Mouse (Mus musculus) C2C12 (cell line): Measurements from ENCODE around the gene Dlgap3. TPM values are rescaled to one million over a fixed set of nuclear protein-coding genes. Genes with fewer than 3 reads are reported as not detected.

Experiments
- H3K27me3 ChIP-seq: one replicate; pipeline ENCODE4 v1.6.1; 2011; ENCODE audit not compliant: control insufficient read depth, insufficient read depth, insufficient read length
- H3K36me3 ChIP-seq: one replicate; pipeline ENCODE4 v1.6.1; 2011; ENCODE audit not compliant: control insufficient read depth, insufficient read depth
- H3K4me3 ChIP-seq: one replicate; pipeline ENCODE4 v1.5.1; 2011; ENCODE audit warnings: mild to moderate bottlenecking, control low read depth; ENCODE audit not compliant: poor library complexity, insufficient read depth, severe bottlenecking
- H3K79me2 ChIP-seq: one replicate; pipeline ENCODE4 v1.6.1; 2011; ENCODE audit not compliant: control insufficient read depth, insufficient read depth
- H3K79me3 ChIP-seq: one replicate; pipeline ENCODE4 v1.6.1; 2011; ENCODE audit warnings: low read depth, control low read depth
- H3ac ChIP-seq: one replicate; pipeline ENCODE3; 2011; ENCODE audit warnings: low read depth; ENCODE audit not compliant: control insufficient read depth, insufficient read length
- CEBPB ChIP-seq: IDR thresholded peaks from one replicate; pipeline ENCODE4 v1.6.1; 2011; ENCODE audit warnings: low read depth, mild to moderate bottlenecking, control low read depth, moderate library complexity
- CTCF ChIP-seq: IDR thresholded peaks from one replicate; pipeline ENCODE4 v1.5.1; 2011; ENCODE audit not compliant: control insufficient read depth, insufficient read depth, insufficient read length
- FOSL1 ChIP-seq: IDR thresholded peaks from one replicate; pipeline ENCODE4 v1.8.0; 2011; ENCODE audit warnings: mild to moderate bottlenecking, low read length; ENCODE audit not compliant: poor library complexity, insufficient read depth, severe bottlenecking
- MAX ChIP-seq: IDR thresholded peaks from one replicate; pipeline ENCODE4 v1.6.1; 2011; ENCODE audit warnings: mild to moderate bottlenecking, control low read depth
- MYOD1 ChIP-seq: IDR thresholded peaks from one replicate; pipeline ENCODE4 v1.6.1; 2011; ENCODE audit warnings: low read depth; ENCODE audit not compliant: control insufficient read depth, insufficient read length
- MYOG ChIP-seq: IDR thresholded peaks from one replicate; pipeline ENCODE4 v1.6.1; 2011; ENCODE audit not compliant: control insufficient read depth, insufficient read length; ENCODE audit errors: extremely low read depth
- USF1 ChIP-seq: IDR thresholded peaks from one replicate; pipeline ENCODE4 v1.6.1; 2011; ENCODE audit warnings: low read depth, mild to moderate bottlenecking, control low read depth, moderate library complexity
- polyA plus RNA-seq: library from polyadenylated mRNA; unstranded; fragments of >200 nt; fragmentation: generic; extraction: Trizol; gene quantifications from one replicate; pipeline ENCODE4 v1.2.1, GENCODE M21; 2012; ENCODE audit warnings: missing spikeins

Gene Dlgap3
- polyA plus RNA-seq, 1 experiment = not detected

DNA sequence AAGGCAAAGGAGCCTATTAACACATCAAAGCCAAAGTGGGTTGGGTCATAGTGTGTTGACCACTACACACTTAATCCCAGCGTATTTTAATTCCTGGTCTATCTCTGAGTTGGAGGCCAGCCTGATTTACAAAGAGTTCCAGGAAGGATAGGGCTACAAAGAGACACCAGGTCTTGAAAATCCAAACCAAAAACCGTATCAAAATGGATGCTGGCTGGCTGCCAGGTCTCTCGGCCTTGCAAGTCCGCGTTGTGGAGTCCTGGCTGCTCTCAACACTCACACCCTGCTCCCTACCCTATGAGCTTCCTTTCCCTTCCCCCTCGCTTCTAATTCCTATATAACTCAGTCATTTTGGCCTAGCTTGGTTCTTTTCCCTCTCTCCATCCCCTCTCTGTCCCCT, 30.5 kb upstream of the Dlgap3 start:
- no peak overlapping the region for H3K4me3 ChIP-seq
- TF ChIP-seq USF1 = no peak
- no peak for TF ChIP-seq MYOG
- no peak for TF ChIP-seq MAX
- TF ChIP-seq FOSL1 = no peak
- no peak for TF ChIP-seq CTCF
- no peak for TF ChIP-seq MYOD1
- TF ChIP-seq CEBPB = no peak
- H3K36me3 ChIP-seq = no peaks in the 10 kb centered on the region
- H3K79me3 ChIP-seq = no peaks in the 10 kb centered on the region
- no peaks in the 10 kb centered on the region for H3K79me2 ChIP-seq
- no peak overlapping the region for H3ac ChIP-seq
- H3K27me3 ChIP-seq = no peaks in the 10 kb centered on the region

DNA sequence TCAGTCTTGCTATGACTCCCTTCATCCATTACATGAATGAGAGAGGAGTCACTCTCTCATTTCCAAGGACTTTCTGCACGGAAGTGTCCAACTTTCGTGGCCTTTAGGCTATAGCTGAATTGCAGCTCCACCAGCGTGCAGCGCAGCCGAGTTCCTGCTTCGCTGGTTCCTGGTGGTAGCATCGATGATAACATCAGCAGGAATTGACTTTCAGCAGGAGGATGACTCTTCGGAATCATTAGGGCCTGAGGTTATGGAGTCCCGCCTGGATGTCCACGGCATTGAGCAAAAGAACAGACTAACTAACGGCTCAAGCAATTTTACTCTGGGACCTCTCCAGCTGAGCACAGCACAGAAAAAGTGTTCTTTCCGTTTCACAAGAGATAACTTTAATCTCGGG, 19.0 kb upstream of the Dlgap3 start:
- Histone ChIP-seq H3K79me2 (no peaks in the 10 kb centered on the region), H3K4me3 (no peak overlapping the region), H3ac (no peak overlapping the region), H3K27me3 (peaks cover 8% of the 10 kb centered on the region), H3K36me3 (no peaks in the 10 kb centered on the region), H3K79me3 (no peaks in the 10 kb centered on the region)
- TF ChIP-seq MYOD1 (no peak), MAX (no peak), MYOG (no peak)

DNA sequence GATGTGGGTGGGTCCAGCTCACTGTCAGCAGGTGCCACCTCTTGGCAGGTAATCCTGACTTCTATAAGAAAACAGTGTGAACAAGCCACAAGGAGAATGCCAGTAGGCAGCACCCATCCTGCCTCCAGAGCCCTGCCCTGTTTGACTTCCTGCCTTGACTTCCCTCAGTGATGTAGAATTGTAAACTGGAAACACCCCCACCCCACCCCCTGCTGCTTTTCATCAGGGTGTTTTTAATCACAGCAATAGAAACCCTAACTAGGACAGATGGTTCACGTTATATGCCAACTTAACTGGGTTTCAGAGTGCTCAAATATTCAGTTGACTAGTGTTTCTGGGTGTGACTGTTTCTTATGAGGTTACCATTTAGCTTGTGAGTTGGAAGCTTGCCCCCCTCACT, 15.7 kb upstream of the Dlgap3 start:
- peaks cover 8% of the 10 kb centered on the region for H3K27me3 ChIP-seq
- no peak overlapping the region for H3K4me3 ChIP-seq
- H3K79me2 ChIP-seq = no peaks in the 10 kb centered on the region
- H3K36me3 ChIP-seq = no peaks in the 10 kb centered on the region
- no peak overlapping the region for H3ac ChIP-seq
- H3K79me3 ChIP-seq = no peaks in the 10 kb centered on the region
- TF ChIP-seq MYOD1 = no peak
- no peak for TF ChIP-seq CTCF
- no peak for TF ChIP-seq CEBPB
- no peak for TF ChIP-seq MAX
- no peak for TF ChIP-seq USF1
- TF ChIP-seq FOSL1 = no peak
- TF ChIP-seq MYOG = no peak

- Histone ChIP-seq H3K79me3 (no peaks in the 10 kb centered on the region), H3K36me3 (no peaks in the 10 kb centered on the region), H3K27me3 (no peaks in the 10 kb centered on the region), H3K79me2 (no peaks in the 10 kb centered on the region), H3K4me3 (no peak overlapping the region), H3ac (no peak overlapping the region)
- TF ChIP-seq USF1 = no peak
- TF ChIP-seq MYOG = no peak
- no peak for TF ChIP-seq CTCF
- TF ChIP-seq MYOD1 = no peak
- no peak for TF ChIP-seq MAX
- no peak for TF ChIP-seq FOSL1
- TF ChIP-seq CEBPB = no peak
These were observed 13.2 kb upstream of the Dlgap3 start for GRCm38 (mm10) chr4:127155757-127156156.

DNA sequence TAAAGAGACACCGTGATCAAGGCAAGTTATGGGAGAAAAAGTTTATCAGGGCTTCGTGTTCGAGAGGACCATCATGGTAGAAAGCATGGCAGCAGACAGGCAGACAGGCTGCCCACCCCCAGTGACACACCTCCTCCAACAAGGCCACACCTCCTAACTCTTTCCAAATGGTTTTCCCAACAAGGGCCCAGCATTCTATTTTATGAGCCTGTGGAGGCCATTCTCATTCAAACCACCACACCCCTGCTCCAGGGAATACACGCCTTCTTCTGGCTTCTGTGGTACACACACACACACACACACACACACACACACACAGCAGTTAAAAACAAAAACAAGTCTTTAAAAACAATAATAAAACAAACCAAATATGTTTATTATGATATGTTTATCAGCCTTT, 11.3 kb upstream of the Dlgap3 start:
- no peak overlapping the region for H3ac ChIP-seq
- no peaks in the 10 kb centered on the region for H3K79me2 ChIP-seq

GRCm38 (mm10) chr4:127163926-127164325, 5.1 kb upstream of the Dlgap3 start:
- no peaks in the 10 kb centered on the region for H3K79me3 ChIP-seq
- no peak overlapping the region for H3K4me3 ChIP-seq
- no peaks in the 10 kb centered on the region for H3K79me2 ChIP-seq
- TF ChIP-seq MAX (no peak), CEBPB (no peak), MYOD1 (no peak), MYOG (no peak), FOSL1 (no peak), CTCF (no peak), USF1 (no peak)
- peaks cover 15% of the 10 kb centered on the region for H3K27me3 ChIP-seq
- H3ac ChIP-seq = no peak overlapping the region
- H3K36me3 ChIP-seq = no peaks in the 10 kb centered on the region

More for the DNA sequence above, 11.3 kb upstream of the Dlgap3 start:
- Histone ChIP-seq H3K27me3 (no peaks in the 10 kb centered on the region), H3K4me3 (no peak overlapping the region), H3K79me3 (no peaks in the 10 kb centered on the region), H3K36me3 (no peaks in the 10 kb centered on the region)
- no peak for TF ChIP-seq MYOG
- TF ChIP-seq MYOD1 = no peak
- TF ChIP-seq MAX = no peak
- no peak for TF ChIP-seq USF1
- no peak for TF ChIP-seq CEBPB
- TF ChIP-seq CTCF = no peak
- TF ChIP-seq FOSL1 = no peak
